Mouse (Mus musculus): ENCODE measurements around the gene Zbed4.

DNA sequence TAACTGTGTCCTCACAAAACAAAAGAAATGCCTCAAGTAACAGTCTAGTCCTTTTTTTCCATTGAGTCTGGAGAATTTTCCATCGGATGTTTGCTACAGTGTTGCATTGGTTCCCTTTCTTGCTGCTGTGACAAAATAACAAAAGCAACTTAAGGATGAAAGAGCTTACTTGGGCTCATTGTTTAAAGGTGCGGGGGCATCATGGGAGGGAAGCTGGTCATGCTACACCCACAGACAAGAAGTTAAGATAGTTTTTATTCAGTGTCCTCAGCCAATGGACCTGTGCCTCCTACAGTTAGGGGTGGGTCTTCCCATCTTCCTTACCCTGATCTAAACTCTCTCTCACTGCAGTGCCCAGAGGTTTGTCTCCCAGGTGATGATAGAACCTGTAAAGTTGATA is 13.0 kb upstream of the Zbed4 start:
- TF ChIP-seq CTCF (IDR thresholded peaks at IDR 0.05; ENCODE audit: low read depth), result no peak
- no peak for TF ChIP-seq EP300 (IDR thresholded peaks at IDR 0.05; ENCODE audit: low read depth)
